Mouse (Mus musculus): ENCODE data around the gene Igsf6.

Igsf6 gene

GRCm38 (mm10) chr7:121075416-121075815, 1.0 kb upstream of the Igsf6 start:
- no peak for TF ChIP-seq GATA4 (IDR thresholded peaks at IDR 0.05; ENCODE audit: insufficient replicate concordance, low read length)

- TF ChIP-seq GATA4 (IDR thresholded peaks at IDR 0.05; ENCODE audit: insufficient replicate concordance, low read length), result no peak
Measured at GRCm38 (mm10) chr7:121074801-121075400, 529 bp upstream of the Igsf6 start.

GRCm38 (mm10) chr7:121072506-121072905, 1.9 kb downstream of the Igsf6 start:
- no peak for TF ChIP-seq GATA4 (IDR thresholded peaks at IDR 0.05; ENCODE audit: insufficient replicate concordance, low read length)

GRCm38 (mm10) chr7:121071276-121071675, 3.1 kb downstream of the Igsf6 start:
- no peak for TF ChIP-seq GATA4 (IDR thresholded peaks at IDR 0.05; ENCODE audit: insufficient replicate concordance, low read length)

GRCm38 (mm10) chr7:121064309-121064708, 10.1 kb downstream of the Igsf6 start:
- TF ChIP-seq GATA4 (IDR thresholded peaks at IDR 0.05; ENCODE audit: insufficient replicate concordance, low read length), result no peak

- no peak for TF ChIP-seq GATA4 (IDR thresholded peaks at IDR 0.05; ENCODE audit: insufficient replicate concordance, low read length)
Measured at GRCm38 (mm10) chr7:121059477-121060218, 14.7 kb downstream of the Igsf6 start.

- TF ChIP-seq GATA4 (IDR thresholded peaks at IDR 0.05; ENCODE audit: insufficient replicate concordance, low read length), result no peak
Measured at GRCm38 (mm10) chr7:121053071-121053470, 21.3 kb downstream of the Igsf6 start.

GRCm38 (mm10) chr7:121047624-121048023, 26.7 kb downstream of the Igsf6 start:
- no peak for TF ChIP-seq GATA4 (IDR thresholded peaks at IDR 0.05; ENCODE audit: insufficient replicate concordance, low read length)

- TF ChIP-seq GATA4 (IDR thresholded peaks at IDR 0.05; ENCODE audit: insufficient replicate concordance, low read length), result no peak
Measured at GRCm38 (mm10) chr7:121045671-121046453, 28.5 kb downstream of the Igsf6 start.

GRCm38 (mm10) chr7:121044251-121044650, 30.1 kb downstream of the Igsf6 start:
- no peak for TF ChIP-seq GATA4 (IDR thresholded peaks at IDR 0.05; ENCODE audit: insufficient replicate concordance, low read length)

- TF ChIP-seq GATA4 (IDR thresholded peaks at IDR 0.05; ENCODE audit: insufficient replicate concordance, low read length), result no peak
Measured at GRCm38 (mm10) chr7:121043510-121043909, 30.9 kb downstream of the Igsf6 start.

GRCm38 (mm10) chr7:121043004-121043403, 31.4 kb downstream of the Igsf6 start:
- TF ChIP-seq GATA4 (IDR thresholded peaks at IDR 0.05; ENCODE audit: insufficient replicate concordance, low read length), result no peak

- no peak for TF ChIP-seq GATA4 (IDR thresholded peaks at IDR 0.05; ENCODE audit: insufficient replicate concordance, low read length)
Measured at GRCm38 (mm10) chr7:121041989-121042388, 32.4 kb downstream of the Igsf6 start.

- no peak for TF ChIP-seq GATA4 (IDR thresholded peaks at IDR 0.05; ENCODE audit: insufficient replicate concordance, low read length)
Measured at GRCm38 (mm10) chr7:121040595-121040994, 33.8 kb downstream of the Igsf6 start.

- no peak for TF ChIP-seq GATA4 (IDR thresholded peaks at IDR 0.05; ENCODE audit: insufficient replicate concordance, low read length)
Measured at GRCm38 (mm10) chr7:121035161-121035721, 39.1 kb downstream of the Igsf6 start.
